Mouse (Mus musculus) forebrain, embryonic 16.5 days (tissue): ENCODE data around the gene Cfap97d2. TPM values are rescaled to one million over a fixed set of nuclear protein-coding genes. Genes with fewer than 3 reads are reported as not detected.
"Not testable (repeated sequence)": the region's sequence is repeated elsewhere in the genome, so short reads cannot be mapped to it uniquely, and the experiment has no call there.

ENCODE experiments used
- ATAC-seq: fragments of 200-750 bp; cut with Nextera tagmentation; 2 replicates; pipeline ENCODE4 v1.8.0; 2017; ENCODE audit warnings: mild to moderate bottlenecking, moderate library complexity
- H3K27ac ChIP-seq: fragments of 300-500 bp; sonication (generic); 2 replicates; pipeline ENCODE4 v1.5.1; 2014; ENCODE audit warnings: low read length, control low read depth
- H3K27me3 ChIP-seq: fragments of 300-500 bp; sonication (generic); replicated peaks from 2 replicates; pipeline ENCODE4 v1.6.1; 2014; ENCODE audit warnings: low read length; ENCODE audit not compliant: control insufficient read depth, insufficient read depth
- H3K36me3 ChIP-seq: fragments of 300-500 bp; sonication (generic); 2 replicates; pipeline ENCODE4 v1.6.1; 2014; ENCODE audit not compliant: control insufficient read depth, insufficient read depth
- H3K4me1 ChIP-seq: fragments of 300-500 bp; sonication (generic); replicated peaks from 2 replicates; pipeline ENCODE4 v1.6.1; 2014; ENCODE audit warnings: low read length; ENCODE audit not compliant: control insufficient read depth, insufficient read depth
- H3K4me2 ChIP-seq: fragments of 300-500 bp; sonication (generic); 2 replicates; pipeline ENCODE4 v1.6.1; 2014; ENCODE audit warnings: mild to moderate bottlenecking, low read length, control low read depth
- H3K4me3 ChIP-seq: fragments of 300-500 bp; sonication (generic); replicated peaks from 2 replicates; pipeline ENCODE4 v1.5.1; 2014; ENCODE audit warnings: mild to moderate bottlenecking, low read length, control low read depth
- H3K9ac ChIP-seq: fragments of 300-500 bp; sonication (generic); replicated peaks from 2 replicates; pipeline ENCODE4 v1.6.1; 2014; ENCODE audit warnings: low read depth, low read length, control low read depth
- H3K9me3 ChIP-seq: fragments of 300-500 bp; sonication (generic); 2 replicates; pipeline ENCODE4 v1.6.1; 2016; ENCODE audit warnings: low read length; ENCODE audit not compliant: control insufficient read depth
- WGBS: fragments of 180-500 bp; shearing (Covaris S2); extraction: QIAGEN DNeasy Blood & Tissue Kit; methylation state at CpG from one replicate; pipeline ENCODE4 v1.1.7; 2014; 5-methylcytosine and 5-hydroxymethylcytosine counted together
- polyA plus RNA-seq: library from polyadenylated mRNA; unstranded; fragments of >200 nt; fragmentation: Nextera tagmentation; extraction: Ambion mirVana; gene quantifications from 2 replicates; pipeline ENCODE4 v1.2.1, GENCODE M21; 2015

Gene Cfap97d2
- polyA plus RNA-seq, 1 experiment from 2014 or later, result 1.3 TPM

DNA sequence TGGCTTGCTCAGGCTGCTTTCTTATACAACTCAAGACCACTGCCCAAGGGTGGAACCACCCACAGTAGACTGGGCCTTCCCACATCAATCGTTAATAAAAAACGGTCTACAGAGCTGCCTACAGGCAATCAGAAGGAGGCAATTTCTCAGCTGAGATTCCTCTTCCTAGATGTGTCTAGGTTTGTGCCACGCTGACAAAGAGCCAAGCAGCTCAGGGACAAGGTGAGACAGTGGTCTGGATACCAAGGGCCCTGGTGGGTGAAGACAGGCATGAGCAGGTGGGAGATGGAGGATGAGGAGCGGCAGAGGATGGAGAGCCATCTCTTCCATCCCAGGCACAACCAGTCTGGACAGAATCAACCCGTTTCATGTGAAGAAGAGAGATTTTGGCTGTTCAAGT, 2.8 kb downstream of the Cfap97d2 start:
- ATAC-seq, result no peak
- WGBS, result 93% methylated on average over 5 of the region's 5 CpGs
- H3K9me3 ChIP-seq, result no peaks in the 10 kb centered on the region
- H3K4me1 ChIP-seq, result peaks cover 8% of the 10 kb centered on the region
- H3K27me3 ChIP-seq, result no peaks in the 10 kb centered on the region
- no peak overlapping the region for H3K4me3 ChIP-seq
- H3K9ac ChIP-seq, result no peak overlapping the region
- no peaks in the 10 kb centered on the region for H3K36me3 ChIP-seq
- no peak overlapping the region for H3K4me2 ChIP-seq
- no peak overlapping the region for H3K27ac ChIP-seq

DNA sequence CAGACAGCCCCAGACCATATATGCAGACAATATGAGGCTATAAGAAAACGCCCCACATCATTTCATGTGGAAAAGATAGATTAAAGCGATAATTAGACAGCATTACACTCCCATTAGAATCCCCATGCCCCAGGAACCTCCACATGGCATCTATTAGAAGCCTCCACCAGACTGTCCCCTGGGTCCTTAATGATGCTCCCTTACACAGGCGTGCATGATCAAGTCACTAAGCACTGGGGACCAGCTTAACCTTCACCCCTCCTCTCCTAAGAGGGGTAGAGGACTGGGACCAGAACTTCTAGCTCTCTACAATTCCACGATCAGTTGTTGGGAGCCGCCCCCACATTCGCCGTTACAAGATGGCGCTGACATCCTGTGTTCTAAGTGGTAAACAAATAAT, 13.3 kb downstream of the Cfap97d2 start:
- no peak overlapping the region for H3K4me2 ChIP-seq
- no peak for ATAC-seq
- WGBS, result 91% methylated on average over 8 of the region's 8 CpGs
- no peak overlapping the region for H3K9ac ChIP-seq
- no peak overlapping the region for H3K4me3 ChIP-seq
- no peaks in the 10 kb centered on the region for H3K27me3 ChIP-seq
- H3K4me1 ChIP-seq, result no peaks in the 10 kb centered on the region
- no peaks in the 10 kb centered on the region for H3K9me3 ChIP-seq
- no peak overlapping the region for H3K27ac ChIP-seq
- no peaks in the 10 kb centered on the region for H3K36me3 ChIP-seq

DNA sequence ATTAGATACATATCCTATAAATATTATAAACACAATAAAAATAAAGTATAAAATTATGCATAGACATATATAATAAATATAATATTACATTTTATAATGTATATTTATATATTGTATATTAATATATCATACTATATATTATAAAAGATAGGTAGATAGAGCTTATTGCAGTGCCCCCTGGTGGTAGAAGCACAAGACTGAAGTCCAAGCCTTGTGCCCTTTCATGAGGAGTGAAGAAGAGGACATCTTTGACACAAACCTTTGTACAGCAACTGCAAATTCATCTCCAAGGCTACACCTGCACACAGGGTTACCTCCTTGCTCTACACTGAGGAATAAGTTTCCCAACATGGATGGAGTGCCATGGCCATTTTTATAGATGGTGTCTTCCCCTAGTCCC, 20.0 kb downstream of the Cfap97d2 start:
- H3K9me3 ChIP-seq, result no peaks in the 10 kb centered on the region
- H3K27ac ChIP-seq, result no peak overlapping the region
- H3K36me3 ChIP-seq, result no peaks in the 10 kb centered on the region
- H3K4me2 ChIP-seq, result no peak overlapping the region
- no peaks in the 10 kb centered on the region for H3K4me1 ChIP-seq
- H3K27me3 ChIP-seq, result no peaks in the 10 kb centered on the region
- no peak overlapping the region for H3K9ac ChIP-seq
- no peak overlapping the region for H3K4me3 ChIP-seq
- ATAC-seq, result no peak

DNA sequence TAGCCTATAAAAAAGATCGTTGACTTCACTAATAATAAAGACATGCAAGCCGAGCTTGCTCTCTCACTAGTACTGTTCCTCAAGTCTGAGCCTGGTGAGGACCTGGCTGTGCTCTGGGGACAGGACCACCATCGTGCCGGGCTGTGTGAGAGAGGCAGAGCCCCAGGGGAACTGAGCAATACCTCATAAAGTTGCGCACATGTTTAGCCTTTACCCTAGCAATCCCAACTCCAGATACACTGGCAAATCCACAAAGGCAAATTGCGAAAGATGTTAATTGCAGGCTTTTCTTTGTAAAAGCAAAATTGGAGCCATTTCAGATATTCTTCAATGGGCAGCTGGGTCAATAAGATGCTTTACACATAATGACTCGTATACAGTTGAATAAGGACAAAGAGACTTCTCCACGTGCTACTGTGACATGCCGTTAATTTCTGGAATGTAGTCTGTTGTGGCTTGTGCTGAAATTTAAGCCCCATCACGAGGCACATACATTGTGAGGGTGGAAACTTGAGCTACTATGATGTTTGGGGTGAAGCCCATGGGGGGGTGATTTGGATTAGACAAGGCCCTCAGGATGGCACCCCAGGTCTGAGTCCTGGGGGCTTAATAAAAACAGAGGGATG, 21.9 kb downstream of the Cfap97d2 start:
- H3K4me2 ChIP-seq, result no peak overlapping the region
- 45% methylated on average over 10 of the region's 10 CpGs for WGBS
- ATAC-seq, result no peak
- no peak overlapping the region for H3K4me3 ChIP-seq
- no peak overlapping the region for H3K27ac ChIP-seq
- no peak overlapping the region for H3K9ac ChIP-seq
- H3K9me3 ChIP-seq, result no peaks in the 10 kb centered on the region
- H3K4me1 ChIP-seq, result no peaks in the 10 kb centered on the region
- no peaks in the 10 kb centered on the region for H3K27me3 ChIP-seq
- H3K36me3 ChIP-seq, result no peaks in the 10 kb centered on the region

DNA sequence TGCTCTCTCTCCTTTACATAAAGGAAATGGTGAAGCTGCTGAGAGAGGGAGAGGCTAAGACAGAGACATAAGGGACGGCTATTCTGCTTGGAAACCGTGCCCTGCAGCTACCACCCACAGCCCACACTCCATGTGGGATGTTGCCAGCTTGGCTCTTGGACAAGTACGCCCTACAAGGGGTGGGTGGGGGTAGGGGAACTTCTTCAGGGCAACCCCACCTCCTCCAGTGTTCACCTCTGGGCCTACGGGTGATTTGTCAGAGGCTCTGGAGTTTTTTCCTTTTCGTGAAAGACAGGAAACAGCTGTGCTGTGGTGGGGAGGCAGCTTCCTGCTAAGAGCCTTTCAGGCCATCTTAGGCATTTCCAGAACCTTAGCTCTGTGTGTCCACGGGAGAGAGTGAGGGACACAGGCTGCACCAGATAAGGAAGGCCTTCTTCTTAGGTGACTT, 34.7 kb downstream of the Cfap97d2 start:
- H3K4me3 ChIP-seq, result no peak overlapping the region
- 48% methylated on average over 6 of the region's 6 CpGs for WGBS
- H3K27ac ChIP-seq, result no peak overlapping the region
- no peaks in the 10 kb centered on the region for H3K4me1 ChIP-seq
- H3K4me2 ChIP-seq, result no peak overlapping the region
- H3K9ac ChIP-seq, result no peak overlapping the region
- H3K9me3 ChIP-seq, result no peaks in the 10 kb centered on the region
- H3K27me3 ChIP-seq, result no peaks in the 10 kb centered on the region
- no peak for ATAC-seq
- H3K36me3 ChIP-seq, result no peaks in the 10 kb centered on the region

DNA sequence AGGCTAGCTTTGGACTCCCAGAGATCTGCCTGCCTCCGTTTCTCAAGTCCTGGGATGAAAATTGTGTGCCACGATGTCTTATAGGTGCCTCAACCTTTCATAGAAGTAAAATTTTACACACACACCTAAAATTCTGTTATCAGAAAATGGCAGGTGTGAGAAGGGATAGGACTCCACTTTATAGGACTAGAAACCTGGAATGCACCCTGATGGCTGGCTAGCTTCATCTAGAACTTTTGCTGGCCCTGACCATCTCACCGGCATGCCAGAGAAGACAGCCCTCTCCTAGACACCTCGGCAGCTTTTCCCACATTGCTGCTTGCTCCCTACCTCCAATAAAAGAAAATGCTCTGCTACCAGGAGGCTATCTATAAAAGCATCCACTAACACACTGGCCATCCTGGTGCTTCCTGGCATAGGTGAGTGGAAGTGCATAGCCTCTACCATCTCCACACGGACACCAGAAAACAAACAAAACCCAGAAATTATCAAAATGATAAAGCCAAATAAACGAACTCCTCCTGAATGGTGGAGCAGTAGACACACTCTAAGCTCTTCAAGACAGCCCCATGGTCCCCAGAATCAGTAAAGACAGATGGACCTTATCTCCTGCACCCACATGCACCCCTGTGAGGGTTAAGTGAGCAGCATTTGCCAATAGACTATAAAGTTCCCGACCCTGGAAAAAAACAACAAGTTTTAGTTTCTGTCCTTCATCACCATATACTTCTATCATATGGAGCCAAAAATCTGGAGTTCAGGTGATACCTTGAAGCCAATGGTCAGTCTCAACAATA, 35.3 kb downstream of the Cfap97d2 start:
- Histone ChIP-seq H3K4me1 (no peaks in the 10 kb centered on the region), H3K36me3 (no peaks in the 10 kb centered on the region), H3K4me3 (no peak overlapping the region), H3K9me3 (no peaks in the 10 kb centered on the region), H3K9ac (no peak overlapping the region), H3K4me2 (no peak overlapping the region), H3K27ac (no peak overlapping the region), H3K27me3 (no peaks in the 10 kb centered on the region)
- no peak for ATAC-seq
- 89% methylated on average over 7 of the region's 7 CpGs for WGBS

DNA sequence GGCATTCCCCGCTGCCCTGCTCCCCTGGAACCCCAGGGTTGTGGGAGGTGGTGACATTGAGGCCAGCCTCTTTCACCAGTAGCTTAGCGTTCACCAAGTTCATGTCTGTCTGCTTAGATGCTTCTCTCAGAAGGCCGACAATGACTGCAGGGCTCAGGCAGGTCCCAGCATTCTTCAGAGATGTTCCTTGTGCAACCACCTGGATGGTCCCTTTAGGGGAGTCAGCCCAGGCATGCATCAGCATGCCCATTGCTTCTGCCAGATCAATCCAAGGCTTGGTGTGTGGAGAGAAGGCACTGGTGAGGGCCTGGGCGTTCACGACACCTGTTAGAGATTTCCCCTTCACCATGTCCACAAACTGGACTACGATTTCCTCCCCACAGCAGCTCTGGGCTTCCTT, 40.5 kb downstream of the Cfap97d2 start:
- WGBS, result 90% methylated on average over 5 of the region's 6 CpGs
- not testable (repeated sequence) for ATAC-seq, H3K9ac ChIP-seq, H3K4me3 ChIP-seq, H3K36me3 ChIP-seq, H3K9me3 ChIP-seq, H3K27me3 ChIP-seq, H3K4me2 ChIP-seq, H3K27ac ChIP-seq, H3K4me1 ChIP-seq

DNA sequence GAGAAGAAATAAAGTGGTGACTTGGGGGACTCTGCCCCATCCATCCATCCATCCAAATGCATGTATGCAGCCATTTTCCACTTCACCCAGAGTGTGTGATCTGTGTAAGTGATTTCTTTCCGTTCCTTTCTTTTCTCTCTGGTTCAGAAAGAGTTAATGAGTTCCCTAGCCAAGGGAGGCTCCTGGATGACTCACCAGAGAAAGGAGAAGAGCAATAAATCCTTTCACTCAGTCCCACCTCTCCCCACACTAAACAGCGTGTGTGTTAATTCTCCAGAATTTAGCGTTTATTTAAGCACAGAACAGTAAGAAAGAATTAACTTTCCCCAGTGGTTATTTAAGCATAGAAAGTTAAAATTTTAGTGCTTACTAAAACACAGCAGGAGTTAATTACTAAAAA, 41.9 kb downstream of the Cfap97d2 start:
- no peaks in the 10 kb centered on the region for H3K36me3 ChIP-seq
- H3K27ac ChIP-seq, result no peak overlapping the region
- H3K4me3 ChIP-seq, result no peak overlapping the region
- H3K9me3 ChIP-seq, result no peaks in the 10 kb centered on the region
- H3K4me1 ChIP-seq, result no peaks in the 10 kb centered on the region
- ATAC-seq, result no peak
- 32% methylated on average over 3 of the region's 3 CpGs for WGBS
- H3K9ac ChIP-seq, result no peak overlapping the region
- no peaks in the 10 kb centered on the region for H3K27me3 ChIP-seq
- H3K4me2 ChIP-seq, result no peak overlapping the region

DNA sequence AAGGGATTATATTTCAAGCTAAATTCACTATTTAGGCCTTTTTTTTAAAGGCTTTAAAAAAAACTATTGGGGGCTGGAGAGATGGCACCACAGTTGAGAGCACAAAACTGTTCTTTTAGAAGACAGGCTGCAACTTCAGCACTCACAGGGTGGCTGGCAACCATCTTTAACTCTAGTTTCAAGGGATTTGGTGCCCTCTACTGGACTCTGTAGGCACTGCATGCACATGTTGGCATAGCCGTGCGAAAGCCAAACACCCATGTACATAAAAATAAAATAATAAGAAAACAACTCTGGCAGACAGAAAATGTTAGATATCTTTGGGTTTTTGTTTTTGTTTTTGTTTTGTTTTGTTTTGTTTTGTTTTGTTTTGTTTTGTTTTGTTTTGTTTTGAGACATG, 48.0 kb downstream of the Cfap97d2 start:
- no peak for ATAC-seq
- Histone ChIP-seq H3K4me2 (no peak overlapping the region), H3K9ac (no peak overlapping the region), H3K27ac (no peak overlapping the region), H3K27me3 (no peaks in the 10 kb centered on the region), H3K4me3 (no peak overlapping the region), H3K4me1 (peaks cover 8% of the 10 kb centered on the region), H3K9me3 (no peaks in the 10 kb centered on the region), H3K36me3 (no peaks in the 10 kb centered on the region)
- WGBS, result 17% methylated on average over 2 of the region's 2 CpGs
